Mouse (Mus musculus): ENCODE measurements at regions not wholly inside any gene's neighbourhood (a gene's known extent, or its start where the extent isn't known, plus 50 kb on each side); places are given as distances from the start of the nearest gene placed in this dataset.

DNA sequence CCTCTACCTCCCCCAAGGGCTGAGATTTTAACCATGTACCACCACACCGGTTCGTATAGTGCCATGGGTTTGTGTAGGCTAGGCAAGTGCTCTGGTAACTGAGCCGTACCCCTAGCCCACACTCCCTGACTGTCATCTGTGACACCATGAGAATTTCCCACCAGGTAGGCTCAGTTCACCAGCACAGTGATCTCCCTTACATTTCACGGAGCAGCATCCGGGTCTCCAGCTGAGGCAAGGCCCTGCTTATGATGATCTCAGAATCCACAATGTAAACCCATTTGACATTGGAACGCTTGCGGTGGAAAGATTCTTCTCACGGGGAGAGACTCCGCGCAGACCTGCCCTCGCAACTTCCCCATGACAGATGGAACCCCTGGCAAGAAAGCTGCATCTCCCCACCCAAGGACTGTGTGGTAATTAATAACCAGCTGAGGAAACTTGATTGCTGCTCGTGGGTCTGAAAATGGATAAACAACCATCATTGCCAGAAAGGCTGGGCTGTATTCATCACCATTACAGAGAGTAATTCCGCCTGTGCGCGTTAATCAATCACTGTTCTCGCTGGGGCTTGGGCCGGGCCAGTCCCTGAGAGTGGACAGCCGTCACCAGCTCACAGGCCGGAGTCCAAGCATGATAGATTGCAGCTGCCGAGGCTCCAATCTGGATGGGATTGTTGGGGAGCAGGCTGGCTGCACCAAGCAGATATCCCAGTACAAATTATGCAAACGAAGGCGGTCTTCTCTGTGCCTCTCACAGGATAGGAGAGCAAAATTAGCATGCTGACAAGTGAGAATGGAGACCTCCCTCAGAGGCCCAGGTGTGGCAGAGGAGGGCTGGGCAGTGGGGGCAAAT is 492.3 kb downstream of the Fam19a5 start:
- Histone ChIP-seq H3K27me3 (peaks cover 11% of the 10 kb centered on the region; the same call in 1 of the 2 replicates), H3K9me3 (replicated peaks) (no peaks in the 10 kb centered on the region), H3K4me1 (replicated peaks) (no peaks in the 10 kb centered on the region), H3K36me3 (no peaks in the 10 kb centered on the region), H3K27ac (no peak overlapping the region), H3K4me2 (no peak overlapping the region), H3K9ac (no peak overlapping the region), H3K4me3 (no peak overlapping the region)
- no peak for ATAC-seq (replicated peaks; ENCODE audit: insufficient number of reproducible peaks, insufficient read depth, low FRiP score, low read depth)
- 57% methylated on average over 22 of the region's 22 CpGs for WGBS

DNA sequence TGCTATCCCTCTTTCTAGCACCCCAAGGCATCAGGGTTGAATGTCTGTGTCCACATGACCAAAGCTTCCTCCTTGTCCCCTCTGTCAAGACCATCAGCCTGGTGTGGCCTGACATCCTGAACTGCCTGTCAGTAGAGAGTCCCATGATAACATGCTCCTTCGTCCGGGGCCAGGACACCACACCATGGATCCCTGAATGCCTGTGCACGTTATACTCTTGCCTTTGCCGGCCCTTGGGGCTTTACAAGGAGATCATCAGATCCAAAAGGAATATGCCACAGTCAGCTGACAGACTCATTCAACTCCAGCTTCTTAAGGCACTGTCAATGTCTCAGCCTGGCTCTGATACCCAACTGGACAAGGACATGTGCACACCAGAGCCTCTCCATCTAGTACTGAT is 493.5 kb downstream of the Fam19a5 start:
- Histone ChIP-seq H3K4me3 (no peak overlapping the region), H3K4me1 (replicated peaks) (no peaks in the 10 kb centered on the region), H3K9me3 (replicated peaks) (no peaks in the 10 kb centered on the region), H3K27me3 (0 out of 2 replicates have a peak, but pooled peaks cover 11% of the 10 kb centered on the region), H3K9ac (no peak overlapping the region), H3K36me3 (no peaks in the 10 kb centered on the region), H3K27ac (no peak overlapping the region), H3K4me2 (no peak overlapping the region)
- WGBS = 68% methylated on average over 4 of the region's 4 CpGs
- ATAC-seq (replicated peaks; ENCODE audit: insufficient number of reproducible peaks, insufficient read depth, low FRiP score, low read depth) = no peak

DNA sequence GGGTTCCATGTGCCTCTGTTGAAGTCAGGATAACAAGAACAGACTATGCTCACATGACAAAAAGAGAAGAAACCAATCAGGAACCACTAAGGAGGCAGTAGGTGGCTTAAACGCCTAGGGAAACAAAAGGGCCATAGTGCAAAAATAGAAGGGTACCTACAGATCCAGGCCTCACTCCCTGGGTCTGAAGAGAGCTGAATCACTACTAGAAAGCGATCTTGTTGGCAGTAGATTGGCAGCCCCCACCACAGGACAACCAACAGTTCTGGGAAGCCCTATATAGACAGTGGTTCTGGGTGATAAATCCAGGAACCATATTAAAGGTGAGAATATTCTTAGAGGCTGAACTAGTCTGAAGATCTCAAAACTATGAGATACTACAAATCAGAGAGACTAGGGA is 498.7 kb downstream of the Fam19a5 start:
- no peak overlapping the region for H3K27ac ChIP-seq
- H3K9me3 ChIP-seq (replicated peaks) = no peaks in the 10 kb centered on the region
- no peak overlapping the region for H3K4me2 ChIP-seq
- ATAC-seq (replicated peaks; ENCODE audit: insufficient number of reproducible peaks, insufficient read depth, low FRiP score, low read depth) = no peak
- H3K4me3 ChIP-seq = no peak overlapping the region
- H3K36me3 ChIP-seq = no peaks in the 10 kb centered on the region
- 73% methylated on average over 2 of the region's 2 CpGs for WGBS
- H3K9ac ChIP-seq = no peak overlapping the region
- no peaks in the 10 kb centered on the region for H3K4me1 ChIP-seq (replicated peaks)
- H3K27me3 ChIP-seq = no peaks in the 10 kb centered on the region

- Histone ChIP-seq H3K9me3 (replicated peaks) (no peaks in the 10 kb centered on the region), H3K4me1 (replicated peaks) (no peaks in the 10 kb centered on the region), H3K27ac (no peak overlapping the region), H3K36me3 (no peaks in the 10 kb centered on the region), H3K4me3 (no peak overlapping the region), H3K4me2 (no peak overlapping the region), H3K27me3 (no peaks in the 10 kb centered on the region), H3K9ac (no peak overlapping the region)
- ATAC-seq (replicated peaks; ENCODE audit: insufficient number of reproducible peaks, insufficient read depth, low FRiP score, low read depth) = no peak
- WGBS = 49% methylated on average over 4 of the region's 4 CpGs
Observed at GRCm38 (mm10) chr15:88058071-88058470, 514.0 kb downstream of the Fam19a5 start.

DNA sequence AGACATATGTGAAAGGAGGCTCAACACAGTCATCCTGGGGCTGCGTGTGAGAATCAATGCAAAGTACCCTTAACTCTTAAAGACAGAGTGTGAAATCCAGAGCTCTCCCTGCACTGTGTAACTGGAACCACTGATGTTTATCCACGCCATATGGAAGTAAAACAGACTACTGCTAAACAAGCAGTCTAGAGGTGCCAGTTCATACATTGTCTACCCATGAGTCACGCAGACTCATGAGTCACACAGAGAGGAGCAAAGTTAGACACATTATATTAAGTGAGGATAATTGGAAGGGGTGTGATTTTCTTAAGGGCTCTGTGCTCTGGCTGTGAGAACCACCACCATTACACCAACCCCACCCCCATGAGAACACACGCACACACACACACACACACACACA is 516.8 kb downstream of the Fam19a5 start:
- Histone ChIP-seq H3K9me3 (replicated peaks) (no peaks in the 10 kb centered on the region), H3K27ac (no peak overlapping the region), H3K4me2 (no peak overlapping the region), H3K27me3 (no peaks in the 10 kb centered on the region), H3K36me3 (no peaks in the 10 kb centered on the region), H3K4me1 (replicated peaks) (no peaks in the 10 kb centered on the region), H3K9ac (no peak overlapping the region), H3K4me3 (no peak overlapping the region)
- 78% methylated on average over 4 of the region's 4 CpGs for WGBS
- ATAC-seq (replicated peaks; ENCODE audit: insufficient number of reproducible peaks, insufficient read depth, low FRiP score, low read depth) = no peak

DNA sequence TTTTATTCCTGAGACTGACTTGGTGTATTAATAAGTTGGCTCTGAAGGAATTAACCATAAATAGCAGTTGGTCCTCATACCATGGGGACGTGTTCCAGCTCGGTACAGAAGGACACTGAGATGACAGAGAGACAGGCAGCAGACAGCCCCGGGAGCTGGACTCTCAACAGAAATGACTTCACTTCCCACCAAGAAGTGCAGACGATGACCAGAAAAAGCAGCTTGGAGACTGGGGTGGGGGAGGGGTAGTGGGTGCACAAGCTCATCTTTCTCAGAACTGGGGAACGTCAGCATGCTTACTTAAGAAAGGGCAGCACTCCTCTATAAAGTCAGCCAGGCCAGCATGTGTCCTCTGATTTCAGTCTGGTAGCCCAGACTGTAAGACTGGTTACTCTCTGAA is 518.9 kb downstream of the Fam19a5 start:
- H3K4me2 ChIP-seq = no peak overlapping the region
- no peaks in the 10 kb centered on the region for H3K36me3 ChIP-seq
- no peaks in the 10 kb centered on the region for H3K4me1 ChIP-seq (replicated peaks)
- H3K9ac ChIP-seq = no peak overlapping the region
- WGBS = 41% methylated on average over 5 of the region's 5 CpGs
- no peaks in the 10 kb centered on the region for H3K9me3 ChIP-seq (replicated peaks)
- H3K4me3 ChIP-seq = no peak overlapping the region
- no peak overlapping the region for H3K27ac ChIP-seq
- H3K27me3 ChIP-seq = no peaks in the 10 kb centered on the region
- ATAC-seq (replicated peaks; ENCODE audit: insufficient number of reproducible peaks, insufficient read depth, low FRiP score, low read depth) = no peak

DNA sequence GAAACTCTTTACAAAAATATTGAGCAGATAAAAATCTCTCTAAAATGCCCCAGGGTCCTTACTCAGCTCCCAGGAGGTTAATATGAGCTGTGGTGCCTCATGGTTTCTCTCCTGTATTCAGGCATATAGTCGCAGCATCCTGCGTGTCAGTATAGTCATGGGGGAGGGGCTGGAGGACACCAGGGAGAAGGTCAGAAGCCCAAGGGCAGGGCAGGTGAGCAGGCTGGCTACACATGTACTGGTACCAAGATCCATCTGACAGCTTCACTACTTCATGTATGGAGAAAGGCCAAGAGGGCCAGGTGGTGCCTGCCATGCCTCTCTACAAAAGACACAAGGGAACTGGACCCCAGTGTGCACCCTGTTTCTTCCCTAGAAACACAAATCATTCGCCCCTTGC is 524.4 kb downstream of the Fam19a5 start:
- Histone ChIP-seq H3K4me1 (replicated peaks) (no peaks in the 10 kb centered on the region), H3K27ac (no peak overlapping the region), H3K36me3 (no peaks in the 10 kb centered on the region), H3K9ac (no peak overlapping the region), H3K9me3 (replicated peaks) (no peaks in the 10 kb centered on the region), H3K4me3 (no peak overlapping the region), H3K4me2 (no peak overlapping the region), H3K27me3 (no peaks in the 10 kb centered on the region)
- no peak for ATAC-seq (replicated peaks; ENCODE audit: insufficient number of reproducible peaks, insufficient read depth, low FRiP score, low read depth)
- 71% methylated on average over 3 of the region's 3 CpGs for WGBS

DNA sequence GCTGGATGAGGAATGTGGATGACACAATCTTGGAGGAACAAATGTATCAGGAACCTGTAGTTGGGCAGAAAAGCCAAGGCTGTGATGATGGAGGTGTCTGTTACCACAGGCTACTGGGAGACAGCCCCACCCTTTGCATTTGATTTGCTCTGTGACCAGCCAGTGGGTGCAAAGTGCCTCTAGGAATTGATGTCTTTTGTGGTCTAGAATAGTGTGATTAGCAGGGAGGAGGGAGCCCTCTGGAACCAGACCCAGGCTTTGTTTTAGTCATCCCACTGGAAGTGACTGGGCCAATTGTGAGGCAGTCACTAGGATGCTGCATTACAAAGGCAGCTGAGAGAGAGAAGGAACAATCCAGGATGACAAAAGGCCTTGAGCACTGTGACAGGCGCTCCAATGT is 527.4 kb upstream of the Zdhhc25 start:
- ATAC-seq (replicated peaks; ENCODE audit: insufficient number of reproducible peaks, insufficient read depth, low FRiP score, low read depth) = no peak
- Histone ChIP-seq H3K27ac (no peak overlapping the region), H3K4me3 (no peak overlapping the region), H3K9me3 (replicated peaks) (no peaks in the 10 kb centered on the region), H3K36me3 (no peaks in the 10 kb centered on the region), H3K4me1 (replicated peaks) (no peaks in the 10 kb centered on the region), H3K4me2 (no peak overlapping the region), H3K9ac (no peak overlapping the region), H3K27me3 (no peaks in the 10 kb centered on the region)
- 55% methylated on average over 1 of the region's 1 CpGs for WGBS

DNA sequence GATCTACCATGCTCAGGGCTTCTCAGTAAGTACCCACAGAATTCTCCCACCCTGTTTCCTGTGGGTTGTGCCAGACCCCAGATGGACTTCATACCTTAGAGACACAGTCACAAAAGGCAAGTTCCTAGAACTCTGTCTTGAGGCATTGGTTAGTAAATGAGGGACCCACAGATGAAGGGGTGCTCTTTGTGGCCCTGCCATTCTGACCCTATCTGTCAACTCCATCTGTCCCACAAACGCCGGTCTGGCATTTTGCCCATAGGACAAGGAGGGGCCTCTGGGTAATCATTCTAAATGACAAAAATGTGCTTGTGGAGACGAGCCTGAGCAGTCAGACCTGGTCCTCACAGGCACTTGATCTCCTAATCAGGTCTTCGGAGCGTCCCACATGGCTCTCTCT is 516.2 kb upstream of the Zdhhc25 start:
- Histone ChIP-seq H3K27ac (no peak overlapping the region), H3K4me1 (replicated peaks) (no peaks in the 10 kb centered on the region), H3K27me3 (no peaks in the 10 kb centered on the region; the same call in 1 of the 2 replicates), H3K4me2 (no peak overlapping the region), H3K4me3 (no peak overlapping the region), H3K36me3 (no peaks in the 10 kb centered on the region), H3K9me3 (replicated peaks) (no peaks in the 10 kb centered on the region), H3K9ac (no peak overlapping the region)
- 56% methylated on average over 5 of the region's 5 CpGs for WGBS
- ATAC-seq (replicated peaks; ENCODE audit: insufficient number of reproducible peaks, insufficient read depth, low FRiP score, low read depth) = no peak

DNA sequence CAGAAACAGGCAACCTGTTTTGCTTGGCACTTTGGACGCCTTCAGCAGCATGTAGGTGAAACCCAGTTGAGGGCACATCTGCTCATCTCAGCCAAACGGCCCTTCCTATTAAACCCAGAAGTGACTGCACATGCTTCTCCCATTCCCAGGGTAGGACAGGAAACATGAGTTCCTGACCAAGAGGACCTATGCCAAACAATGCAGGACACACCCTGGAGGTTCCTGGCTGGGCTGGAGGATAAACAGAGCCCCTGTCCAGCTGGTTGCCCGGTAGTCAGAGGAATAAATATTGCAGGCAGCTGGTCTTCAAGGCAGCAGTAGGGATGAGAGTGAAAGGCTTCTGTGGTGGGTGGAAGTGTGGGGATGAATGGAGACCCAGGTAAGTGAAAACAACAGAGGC is 514.5 kb upstream of the Zdhhc25 start:
- H3K9me3 ChIP-seq (replicated peaks) = no peaks in the 10 kb centered on the region
- WGBS = 49% methylated on average over 3 of the region's 3 CpGs
- no peaks in the 10 kb centered on the region for H3K4me1 ChIP-seq (replicated peaks)
- H3K27ac ChIP-seq = no peak overlapping the region
- no peaks in the 10 kb centered on the region; the same call in 1 of the 2 replicates for H3K27me3 ChIP-seq
- H3K4me2 ChIP-seq = no peak overlapping the region
- no peaks in the 10 kb centered on the region for H3K36me3 ChIP-seq
- 0 out of 2 replicates have a peak, but pooled peaks have one; percentile 47 for ATAC-seq (replicated peaks; ENCODE audit: insufficient number of reproducible peaks, insufficient read depth, low FRiP score, low read depth)
- no peak overlapping the region for H3K4me3 ChIP-seq
- H3K9ac ChIP-seq = no peak overlapping the region

DNA sequence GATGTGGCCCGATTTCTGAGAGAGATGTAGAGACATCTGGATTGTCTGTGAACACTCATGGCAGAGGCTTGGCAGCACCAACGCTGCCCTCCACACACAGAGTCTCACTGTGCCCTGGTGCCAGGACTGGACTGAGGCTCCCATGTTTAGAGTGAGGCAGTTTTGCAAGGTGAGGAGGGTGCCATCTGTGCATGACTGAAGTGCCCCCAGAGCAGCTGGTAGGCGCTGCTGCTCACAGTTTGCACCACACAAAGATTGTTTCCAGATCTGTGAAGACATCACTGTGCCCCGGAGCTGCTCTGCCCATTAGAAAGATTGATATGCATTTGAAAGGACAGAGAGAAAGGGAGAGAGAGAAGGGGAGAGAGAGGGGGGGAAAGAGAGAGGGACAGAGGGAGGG is 510.6 kb upstream of the Zdhhc25 start:
- no peaks in the 10 kb centered on the region for H3K27me3 ChIP-seq
- no peak overlapping the region for H3K4me2 ChIP-seq
- H3K27ac ChIP-seq = no peak overlapping the region
- no peak overlapping the region for H3K9ac ChIP-seq
- no peaks in the 10 kb centered on the region for H3K4me1 ChIP-seq (replicated peaks)
- no peaks in the 10 kb centered on the region for H3K36me3 ChIP-seq
- no peak for ATAC-seq (replicated peaks; ENCODE audit: insufficient number of reproducible peaks, insufficient read depth, low FRiP score, low read depth)
- 51% methylated on average over 4 of the region's 4 CpGs for WGBS
- H3K9me3 ChIP-seq (replicated peaks) = no peaks in the 10 kb centered on the region
- no peak overlapping the region for H3K4me3 ChIP-seq

DNA sequence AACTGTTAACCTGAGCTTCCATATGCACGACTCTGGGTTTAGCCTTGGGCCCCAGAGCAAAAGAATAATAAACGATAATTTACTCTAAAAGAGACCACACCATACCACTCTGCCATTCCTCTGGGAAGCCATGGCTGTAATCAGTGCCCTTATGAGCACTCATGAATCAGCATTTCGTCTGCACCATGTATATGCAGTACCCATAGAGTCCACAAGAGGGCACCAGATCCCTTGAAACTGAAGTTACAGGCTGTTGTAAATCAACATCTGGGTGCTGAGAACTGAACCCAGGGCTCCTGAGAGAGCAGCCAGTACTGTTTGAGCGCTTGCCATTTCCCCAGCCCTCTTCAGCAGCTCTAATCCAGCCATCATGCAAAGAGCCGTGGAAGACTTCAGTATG is 508.7 kb upstream of the Zdhhc25 start:
- H3K9me3 ChIP-seq (replicated peaks) = no peaks in the 10 kb centered on the region
- H3K4me1 ChIP-seq (replicated peaks) = no peaks in the 10 kb centered on the region
- no peak for ATAC-seq (replicated peaks; ENCODE audit: insufficient number of reproducible peaks, insufficient read depth, low FRiP score, low read depth)
- no peaks in the 10 kb centered on the region for H3K36me3 ChIP-seq
- no peaks in the 10 kb centered on the region for H3K27me3 ChIP-seq
- no peak overlapping the region for H3K27ac ChIP-seq
- WGBS = 85% methylated on average over 5 of the region's 5 CpGs
- no peak overlapping the region for H3K4me2 ChIP-seq
- no peak overlapping the region for H3K9ac ChIP-seq
- no peak overlapping the region for H3K4me3 ChIP-seq

Data from heart, embryonic 15.5 days (tissue).